15 mouse cellular contexts compared by ENCODE assay signal in the genomic region with DNA sequence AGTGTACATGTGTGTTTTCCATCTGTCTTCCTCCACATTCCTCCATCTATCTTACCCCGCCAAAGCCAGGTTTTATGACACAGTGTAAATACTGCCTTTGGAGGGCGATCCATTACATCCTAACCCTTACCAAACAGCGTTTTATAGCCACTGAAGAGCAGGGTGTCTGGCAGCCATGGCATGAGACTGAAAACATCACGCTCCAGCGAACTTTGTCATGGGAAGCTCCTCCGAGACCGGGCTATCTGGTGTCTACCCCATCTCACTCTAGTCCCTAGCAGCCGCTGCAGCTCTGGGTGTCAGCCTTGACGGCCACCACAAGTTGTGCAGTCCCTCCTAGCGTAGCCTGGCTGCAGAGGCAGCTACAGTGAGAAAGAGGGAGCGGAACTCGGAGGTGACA.
A peak's percentile ranks its signal among the peaks of the same experiment; 100 is the strongest.
DNase-seq lines count a peak whose midpoint lies in the region; ATAC-seq lines count a peak whose summit lies in the region.
"Had no signal": no experiment of that assay in that cellular context is flagged by ENCODE, and none has a peak within 500 bp of the region (broad histone marks: within the 10 kb centered on the region; RNA-seq: fewer than 3 reads in every experiment).

No protein-coding gene starts in this region.

- no peak overlapping the region for H3K4me2 ChIP-seq in hindbrain, embryonic 11.5 days (replicated peaks; ENCODE audit: low read depth, low read length)
- H3K4me2 ChIP-seq in hindbrain, embryonic 16.5 days (ENCODE audit: low read length), result no peak overlapping the region; the same call in 1 of the 2 replicates
- 0 out of 2 replicates have a peak overlapping the region, but pooled peaks have one; percentile 12 for H3K4me2 ChIP-seq in neural tube, embryonic 11.5 days (ENCODE audit: low read depth)
- H3K4me2 ChIP-seq in limb, embryonic 15.5 days, result peak overlapping the region; percentile 35
- H3K4me2 ChIP-seq: embryonic facial prominence, embryonic 13.5 days had no signal

- no peak for DNase-seq in hindbrain, embryonic 11.5 days (ENCODE audit: low spot score)
- no peak for DNase-seq in neural tube, embryonic 11.5 days (ENCODE audit: low spot score)
- no peak for DNase-seq in neural tube, embryonic 10.5 days (ENCODE audit: extremely low spot score, low spot score)
- DNase-seq in c-Kit-positive CD71-positive TER-119-positive erythroid progenitor cells, embryonic 14.5 days (ENCODE audit: low spot score), result no peak
- DNase-seq in right cerebral cortex, adult 18-20 months, result no peak
- no peak for DNase-seq in heart, adult 9 months (ENCODE audit: low spot score in 2 of 2)
- DNase-seq: cerebellum, postnatal 14 days; right cerebral cortex, postnatal 25 days; thymus, postnatal 36 days had no signal

- H3K9me3 ChIP-seq in hindbrain, embryonic 11.5 days (ENCODE audit: control insufficient read depth, low read length), result no peaks in the 10 kb centered on the region
- H3K9me3 ChIP-seq in hindbrain, embryonic 16.5 days (ENCODE audit: control insufficient read depth, low read length), result no peaks in the 10 kb centered on the region
- no peaks in the 10 kb centered on the region for H3K9me3 ChIP-seq in neural tube, embryonic 11.5 days (ENCODE audit: control insufficient read depth, low read length)
- no peaks in the 10 kb centered on the region for H3K9me3 ChIP-seq in limb, embryonic 15.5 days
- H3K9me3 ChIP-seq: embryonic facial prominence, embryonic 13.5 days had no signal

- H3K4me3 ChIP-seq in hindbrain, embryonic 11.5 days (ENCODE audit: low read depth, low read length), result no peak overlapping the region
- no peak overlapping the region for H3K4me3 ChIP-seq in hindbrain, embryonic 16.5 days (ENCODE audit: low read length)
- no peak overlapping the region for H3K4me3 ChIP-seq in neural tube, embryonic 11.5 days (ENCODE audit: low read depth, low read length)
- peak overlapping the region; percentile 1; the same call in 1 of the 2 replicates for H3K4me3 ChIP-seq in limb, embryonic 15.5 days
- H3K4me3 ChIP-seq: embryonic facial prominence, embryonic 13.5 days; left cerebral cortex, adult 2 months had no signal

- H3K9ac ChIP-seq in hindbrain, embryonic 11.5 days (ENCODE audit: low read depth, low read length), result no peak overlapping the region
- H3K9ac ChIP-seq in hindbrain, embryonic 16.5 days (ENCODE audit: low read depth, low read length), result no peak overlapping the region
- H3K9ac ChIP-seq in neural tube, embryonic 11.5 days (ENCODE audit: low read length), result no peak overlapping the region
- H3K9ac ChIP-seq in limb, embryonic 15.5 days, result no peak overlapping the region
- H3K9ac ChIP-seq: embryonic facial prominence, embryonic 13.5 days; liver, embryonic 14.5 days had no signal

- peak overlapping the region; percentile 27; the same call in 1 of the 2 replicates for H3K27ac ChIP-seq in hindbrain, embryonic 11.5 days (ENCODE audit: low read depth, low read length)
- no peak overlapping the region for H3K27ac ChIP-seq in hindbrain, embryonic 16.5 days (ENCODE audit: low read depth, low read length)
- peak overlapping the region; percentile 39; the same call in 1 of the 2 replicates for H3K27ac ChIP-seq in neural tube, embryonic 11.5 days (ENCODE audit: low read depth, low read length)
- H3K27ac ChIP-seq in limb, embryonic 15.5 days, result peak overlapping the region; percentile 29; the same call in 1 of the 2 replicates
- H3K27ac ChIP-seq: embryonic facial prominence, embryonic 13.5 days; left cerebral cortex, adult 2 months; liver, embryonic 14.5 days; macrophage had no signal

- H3K27me3 ChIP-seq in hindbrain, embryonic 11.5 days (ENCODE audit: control insufficient read depth, insufficient read depth, low read length), result no peaks in the 10 kb centered on the region
- H3K27me3 ChIP-seq in hindbrain, embryonic 16.5 days (replicated peaks; ENCODE audit: control insufficient read depth, insufficient read depth, low read length), result no peaks in the 10 kb centered on the region
- H3K27me3 ChIP-seq in neural tube, embryonic 11.5 days (ENCODE audit: control insufficient read depth, insufficient read depth, low read length), result no peaks in the 10 kb centered on the region
- H3K27me3 ChIP-seq in limb, embryonic 15.5 days, result no peaks in the 10 kb centered on the region
- H3K27me3 ChIP-seq: embryonic facial prominence, embryonic 13.5 days had no signal

- WGBS in hindbrain, embryonic 11.5 days, result 69% methylated on average over 12 of the region's 12 CpGs
- WGBS in hindbrain, embryonic 16.5 days, result 52% methylated on average over 12 of the region's 12 CpGs
- WGBS in neural tube, embryonic 11.5 days, result 38% methylated on average over 12 of the region's 12 CpGs
- WGBS in limb, embryonic 15.5 days, result 24% methylated on average over 12 of the region's 12 CpGs

- H3K4me1 ChIP-seq in hindbrain, embryonic 11.5 days (replicated peaks; ENCODE audit: control insufficient read depth, insufficient read depth, low read length), result peaks cover 5% of the 10 kb centered on the region
- peaks cover 33% of the 10 kb centered on the region for H3K4me1 ChIP-seq in hindbrain, embryonic 16.5 days (ENCODE audit: control insufficient read depth, insufficient read depth, low read depth, low read length)
- peaks cover 37% of the 10 kb centered on the region for H3K4me1 ChIP-seq in neural tube, embryonic 11.5 days (ENCODE audit: control insufficient read depth, insufficient read depth, low read length)
- peaks cover 49% of the 10 kb centered on the region for H3K4me1 ChIP-seq in limb, embryonic 15.5 days

- ATAC-seq in hindbrain, embryonic 11.5 days (ENCODE audit: low FRiP score), result no peak
- no peak for ATAC-seq in hindbrain, embryonic 16.5 days
- ATAC-seq in neural tube, embryonic 11.5 days (ENCODE audit: insufficient read depth, low FRiP score, low TSS enrichment), result 0 out of 2 replicates have a peak, but pooled peaks have one; percentile 45
- no peak for ATAC-seq in limb, embryonic 15.5 days (ENCODE audit: insufficient number of reproducible peaks, low FRiP score, low TSS enrichment, low read depth)

- H3K36me3 ChIP-seq in hindbrain, embryonic 11.5 days (ENCODE audit: control insufficient read depth, insufficient read depth, low read length), result no peaks in the 10 kb centered on the region
- H3K36me3 ChIP-seq in hindbrain, embryonic 16.5 days (ENCODE audit: control insufficient read depth, insufficient read depth, low read length), result no peaks in the 10 kb centered on the region
- no peaks in the 10 kb centered on the region for H3K36me3 ChIP-seq in neural tube, embryonic 11.5 days (ENCODE audit: control insufficient read depth, insufficient read depth, low read length)
- no peaks in the 10 kb centered on the region for H3K36me3 ChIP-seq in limb, embryonic 15.5 days
- H3K36me3 ChIP-seq: embryonic facial prominence, embryonic 13.5 days had no signal

Comparison
In these comparisons a context has a peak if more than half of its experiments do, and no peak if none do; other contexts are left out.
1. H3K4me2 ChIP-seq: peak in neural tube, embryonic 11.5 days (single experiment) and limb, embryonic 15.5 days (single experiment); none in hindbrain, embryonic 11.5 days (single experiment) and hindbrain, embryonic 16.5 days (single experiment).